Mouse (Mus musculus): ENCODE measurements at regions not wholly inside any gene's neighbourhood (a gene's known extent, or its start where the extent isn't known, plus 50 kb on each side); places are given as distances from the start of the nearest gene placed in this dataset.

DNA sequence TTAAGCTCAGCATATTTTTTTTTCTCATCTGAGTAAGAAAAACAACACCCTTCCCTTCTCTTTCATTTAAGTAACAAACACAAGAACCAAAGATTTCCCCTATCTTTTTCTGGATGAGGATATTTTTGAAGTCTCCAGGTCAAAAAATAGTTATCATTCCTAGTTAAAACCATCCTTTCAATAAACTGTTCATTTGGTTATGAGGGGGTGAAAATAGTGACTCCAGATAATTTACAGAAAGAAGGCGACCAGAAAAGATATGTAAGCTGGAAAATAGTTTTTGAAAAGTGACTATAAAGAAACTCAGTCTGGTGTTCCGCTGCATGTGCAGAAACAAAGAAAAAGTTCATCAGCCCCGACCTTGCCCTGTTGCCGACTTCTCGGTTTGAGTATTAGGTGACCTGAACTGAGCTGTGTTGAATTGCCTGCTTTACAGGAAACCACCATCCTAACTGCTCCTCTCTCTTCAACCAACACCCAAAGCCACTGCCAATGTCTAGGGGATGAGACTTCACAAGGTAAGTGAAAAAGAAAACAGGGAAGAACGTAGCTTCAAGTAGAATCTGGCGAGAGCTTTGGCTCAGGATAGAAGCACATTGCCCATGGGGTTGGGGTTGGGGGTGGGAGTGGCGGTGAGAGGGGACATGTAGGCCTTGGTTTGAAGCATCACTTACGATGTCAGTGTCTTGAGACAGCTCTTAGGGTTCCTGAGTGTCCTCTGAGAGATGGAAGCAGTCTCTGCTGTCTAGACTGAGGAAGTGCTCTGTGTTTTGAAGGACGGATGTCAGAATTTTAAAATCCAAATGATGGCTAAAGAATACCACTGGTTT is 104.6 kb downstream of the Ube2e3 start:
- Histone ChIP-seq H3K4me2 (ENCODE audit: low read length) (no peak overlapping the region), H3K27ac (ENCODE audit: low read length) (no peak overlapping the region), H3K27me3 (ENCODE audit: control insufficient read depth, insufficient read depth, low read depth, low read length) (no peaks in the 10 kb centered on the region), H3K4me1 (ENCODE audit: control insufficient read depth, insufficient read depth, low read length) (no peaks in the 10 kb centered on the region), H3K9ac (ENCODE audit: low read depth, low read length) (no peak overlapping the region), H3K9me3 (replicated peaks; ENCODE audit: control insufficient read depth, low read length, poor library complexity, severe bottlenecking) (no peaks in the 10 kb centered on the region), H3K36me3 (ENCODE audit: control insufficient read depth, insufficient read depth, low read length) (no peaks in the 10 kb centered on the region), H3K4me3 (ENCODE audit: low read depth, low read length) (no peak overlapping the region)
- WGBS = 85% methylated on average over 10 of the region's 10 CpGs
- no peak for ATAC-seq

- Histone ChIP-seq H3K4me1 (ENCODE audit: control insufficient read depth, insufficient read depth, low read length) (no peaks in the 10 kb centered on the region), H3K9ac (ENCODE audit: low read depth, low read length) (no peak overlapping the region), H3K27ac (ENCODE audit: low read length) (no peak overlapping the region), H3K27me3 (ENCODE audit: control insufficient read depth, insufficient read depth, low read depth, low read length) (no peaks in the 10 kb centered on the region), H3K4me2 (ENCODE audit: low read length) (no peak overlapping the region), H3K4me3 (ENCODE audit: low read depth, low read length) (no peak overlapping the region), H3K36me3 (ENCODE audit: control insufficient read depth, insufficient read depth, low read length) (no peaks in the 10 kb centered on the region), H3K9me3 (replicated peaks; ENCODE audit: control insufficient read depth, low read length, poor library complexity, severe bottlenecking) (no peaks in the 10 kb centered on the region)
- ATAC-seq = no peak
- WGBS = 94% methylated on average over 3 of the region's 3 CpGs
Observed at GRCm38 (mm10) chr2:78973811-78974210, 105.9 kb downstream of the Ube2e3 start.

- Histone ChIP-seq H3K9ac (ENCODE audit: low read depth, low read length) (no peak overlapping the region), H3K27ac (ENCODE audit: low read length) (no peak overlapping the region), H3K36me3 (ENCODE audit: control insufficient read depth, insufficient read depth, low read length) (no peaks in the 10 kb centered on the region), H3K4me1 (ENCODE audit: control insufficient read depth, insufficient read depth, low read length) (no peaks in the 10 kb centered on the region), H3K27me3 (ENCODE audit: control insufficient read depth, insufficient read depth, low read depth, low read length) (no peaks in the 10 kb centered on the region), H3K4me2 (ENCODE audit: low read length) (no peak overlapping the region), H3K9me3 (replicated peaks; ENCODE audit: control insufficient read depth, low read length, poor library complexity, severe bottlenecking) (no peaks in the 10 kb centered on the region), H3K4me3 (ENCODE audit: low read depth, low read length) (no peak overlapping the region)
- ATAC-seq = no peak
- WGBS = 74% methylated on average over 2 of the region's 2 CpGs
Observed at GRCm38 (mm10) chr2:78974683-78975392, 106.9 kb downstream of the Ube2e3 start.

DNA sequence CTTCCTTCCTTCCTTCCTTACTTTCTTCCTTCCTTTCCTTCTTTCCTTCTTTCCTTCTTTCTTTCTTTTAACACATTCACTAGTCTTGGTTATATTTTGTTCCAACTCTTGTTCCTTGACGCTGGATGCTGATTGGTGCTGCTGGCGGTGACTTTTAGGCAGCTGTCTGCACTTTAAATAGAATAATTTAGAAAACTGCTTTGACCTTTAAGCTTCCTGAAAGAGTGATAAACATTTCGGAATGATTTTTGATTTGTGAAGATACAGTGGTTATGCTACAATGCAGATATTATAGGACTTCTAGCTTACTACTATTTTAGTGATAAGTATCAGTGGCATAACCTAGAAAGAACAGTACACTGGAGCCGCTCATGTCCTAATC is 107.5 kb downstream of the Ube2e3 start:
- WGBS = 92% methylated on average over 4 of the region's 4 CpGs
- no peak overlapping the region for H3K9ac ChIP-seq (ENCODE audit: low read depth, low read length)
- no peaks in the 10 kb centered on the region for H3K27me3 ChIP-seq (ENCODE audit: control insufficient read depth, insufficient read depth, low read depth, low read length)
- ATAC-seq = no peak
- no peaks in the 10 kb centered on the region for H3K36me3 ChIP-seq (ENCODE audit: control insufficient read depth, insufficient read depth, low read length)
- no peak overlapping the region for H3K4me2 ChIP-seq (ENCODE audit: low read length)
- H3K9me3 ChIP-seq (replicated peaks; ENCODE audit: control insufficient read depth, low read length, poor library complexity, severe bottlenecking) = no peaks in the 10 kb centered on the region
- no peaks in the 10 kb centered on the region for H3K4me1 ChIP-seq (ENCODE audit: control insufficient read depth, insufficient read depth, low read length)
- H3K4me3 ChIP-seq (ENCODE audit: low read depth, low read length) = no peak overlapping the region
- no peak overlapping the region for H3K27ac ChIP-seq (ENCODE audit: low read length)

- Histone ChIP-seq H3K4me1 (ENCODE audit: control insufficient read depth, insufficient read depth, low read length) (no peaks in the 10 kb centered on the region), H3K27me3 (ENCODE audit: control insufficient read depth, insufficient read depth, low read depth, low read length) (no peaks in the 10 kb centered on the region), H3K36me3 (ENCODE audit: control insufficient read depth, insufficient read depth, low read length) (no peaks in the 10 kb centered on the region), H3K4me2 (ENCODE audit: low read length) (no peak overlapping the region), H3K9ac (ENCODE audit: low read depth, low read length) (no peak overlapping the region), H3K9me3 (replicated peaks; ENCODE audit: control insufficient read depth, low read length, poor library complexity, severe bottlenecking) (no peaks in the 10 kb centered on the region), H3K4me3 (ENCODE audit: low read depth, low read length) (no peak overlapping the region), H3K27ac (ENCODE audit: low read length) (no peak overlapping the region)
- no peak for ATAC-seq
- 93% methylated on average over 4 of the region's 4 CpGs for WGBS
Observed at GRCm38 (mm10) chr2:78976084-78976483, 108.2 kb downstream of the Ube2e3 start.

- no peak for ATAC-seq
- no peaks in the 10 kb centered on the region for H3K27me3 ChIP-seq (ENCODE audit: control insufficient read depth, insufficient read depth, low read depth, low read length)
- no peak overlapping the region for H3K4me2 ChIP-seq (ENCODE audit: low read length)
- no peaks in the 10 kb centered on the region for H3K4me1 ChIP-seq (ENCODE audit: control insufficient read depth, insufficient read depth, low read length)
- H3K9me3 ChIP-seq (replicated peaks; ENCODE audit: control insufficient read depth, low read length, poor library complexity, severe bottlenecking) = no peaks in the 10 kb centered on the region
- H3K9ac ChIP-seq (ENCODE audit: low read depth, low read length) = no peak overlapping the region
- H3K27ac ChIP-seq (ENCODE audit: low read length) = no peak overlapping the region
- WGBS = 83% methylated on average over 5 of the region's 5 CpGs
- H3K36me3 ChIP-seq (ENCODE audit: control insufficient read depth, insufficient read depth, low read length) = no peaks in the 10 kb centered on the region
- H3K4me3 ChIP-seq (ENCODE audit: low read depth, low read length) = no peak overlapping the region
Observed at GRCm38 (mm10) chr2:78977632-78978397, 109.9 kb downstream of the Ube2e3 start.

DNA sequence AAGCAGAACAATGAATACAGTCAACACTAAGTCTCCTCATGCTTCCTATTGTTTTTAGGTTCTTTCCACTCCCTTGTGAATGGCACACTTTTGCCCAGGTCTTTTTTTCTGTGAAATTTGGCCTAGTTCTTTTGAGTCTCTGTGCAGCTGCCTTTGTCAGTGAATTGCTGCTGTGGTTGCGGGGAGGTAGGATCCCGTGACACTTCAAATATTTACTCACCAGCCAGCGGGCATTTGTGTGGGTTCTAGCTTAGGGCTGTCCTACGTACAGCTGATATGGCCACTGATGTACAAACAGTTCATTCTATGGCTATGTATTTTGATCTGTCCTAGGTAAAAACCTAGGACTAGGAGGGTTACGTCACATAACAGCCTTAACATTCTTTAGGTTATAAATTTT is 112.1 kb downstream of the Ube2e3 start:
- Histone ChIP-seq H3K27ac (ENCODE audit: low read length) (no peak overlapping the region), H3K4me3 (ENCODE audit: low read depth, low read length) (no peak overlapping the region), H3K27me3 (ENCODE audit: control insufficient read depth, insufficient read depth, low read depth, low read length) (0 out of 2 replicates have a peak, but pooled peaks cover 2% of the 10 kb centered on the region), H3K9me3 (replicated peaks; ENCODE audit: control insufficient read depth, low read length, poor library complexity, severe bottlenecking) (no peaks in the 10 kb centered on the region), H3K4me1 (ENCODE audit: control insufficient read depth, insufficient read depth, low read length) (no peaks in the 10 kb centered on the region), H3K4me2 (ENCODE audit: low read length) (no peak overlapping the region), H3K36me3 (ENCODE audit: control insufficient read depth, insufficient read depth, low read length) (no peaks in the 10 kb centered on the region), H3K9ac (ENCODE audit: low read depth, low read length) (no peak overlapping the region)
- WGBS = 75% methylated on average over 5 of the region's 5 CpGs
- no peak for ATAC-seq

- no peak for ATAC-seq
- Histone ChIP-seq H3K27ac (ENCODE audit: low read length) (no peak overlapping the region), H3K27me3 (ENCODE audit: control insufficient read depth, insufficient read depth, low read depth, low read length) (0 out of 2 replicates have a peak, but pooled peaks cover 2% of the 10 kb centered on the region), H3K9me3 (replicated peaks; ENCODE audit: control insufficient read depth, low read length, poor library complexity, severe bottlenecking) (no peaks in the 10 kb centered on the region), H3K4me2 (ENCODE audit: low read length) (no peak overlapping the region), H3K36me3 (ENCODE audit: control insufficient read depth, insufficient read depth, low read length) (no peaks in the 10 kb centered on the region), H3K4me1 (ENCODE audit: control insufficient read depth, insufficient read depth, low read length) (no peaks in the 10 kb centered on the region), H3K9ac (ENCODE audit: low read depth, low read length) (no peak overlapping the region), H3K4me3 (ENCODE audit: low read depth, low read length) (no peak overlapping the region)
- 92% methylated on average over 1 of the region's 1 CpGs for WGBS
Observed at GRCm38 (mm10) chr2:78980661-78981229, 112.8 kb downstream of the Ube2e3 start.

All from midbrain, embryonic 16.5 days (tissue).